Mouse (Mus musculus): ENCODE results near the gene Dbp. TPM values are rescaled to one million over a fixed set of nuclear protein-coding genes. Genes with fewer than 3 reads are reported as not detected.

Gene Dbp
- polyA plus RNA-seq, 1 experiment, result 5.6 TPM

DNA sequence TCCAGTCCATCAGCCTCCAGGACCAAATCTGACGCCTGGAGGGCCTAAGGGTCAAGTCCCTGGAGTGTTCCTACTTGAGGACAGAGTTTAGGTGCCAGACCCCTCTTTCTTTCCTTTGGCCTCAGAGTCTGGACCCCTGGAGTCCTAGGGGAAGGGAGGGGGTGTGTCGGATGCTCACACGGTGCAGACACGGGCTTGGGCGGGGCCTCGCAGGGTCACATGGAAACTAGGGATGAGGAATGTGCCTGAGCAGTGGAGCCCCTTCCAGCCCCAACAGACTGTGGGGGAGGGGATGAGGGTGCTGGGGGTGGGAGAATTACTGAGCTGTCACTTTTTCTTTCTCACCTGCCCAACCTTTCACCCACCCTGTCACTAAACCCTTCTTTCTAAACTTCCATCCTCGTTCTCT, 989 bp downstream of the Dbp start:
- H3K27me3 ChIP-seq (ENCODE audit: control insufficient read depth, insufficient read depth, insufficient read length), result no peaks in the 10 kb centered on the region
- H3ac ChIP-seq (ENCODE audit: control insufficient read depth, insufficient read length, low read depth), result no peak overlapping the region
- peak overlapping the region; percentile 37 for H3K4me3 ChIP-seq (ENCODE audit: insufficient read depth, poor library complexity, severe bottlenecking)
- no peaks in the 10 kb centered on the region for H3K36me3 ChIP-seq (ENCODE audit: control insufficient read depth, insufficient read depth)
- no peaks in the 10 kb centered on the region for H3K79me2 ChIP-seq (ENCODE audit: control insufficient read depth, insufficient read depth)
- TF ChIP-seq CEBPB (IDR thresholded peaks at IDR 0.05; ENCODE audit: low read depth) (no peak), MYOD1 (IDR thresholded peaks at IDR 0.05; ENCODE audit: control insufficient read depth, insufficient read length, low read depth) (no peak), USF1 (IDR thresholded peaks at IDR 0.05; ENCODE audit: low read depth) (no peak), FOSL1 (IDR thresholded peaks at IDR 0.05; ENCODE audit: insufficient read depth, low read length, poor library complexity, severe bottlenecking) (no peak), MYOG (IDR thresholded peaks at IDR 0.05; ENCODE audit: control insufficient read depth, extremely low read depth, insufficient read length) (no peak), MAX (IDR thresholded peaks at IDR 0.05) (no peak), CTCF (IDR thresholded peaks at IDR 0.05; ENCODE audit: control insufficient read depth, insufficient read depth, insufficient read length) (no peak)
- H3K79me3 ChIP-seq (ENCODE audit: low read depth), result no peaks in the 10 kb centered on the region

DNA sequence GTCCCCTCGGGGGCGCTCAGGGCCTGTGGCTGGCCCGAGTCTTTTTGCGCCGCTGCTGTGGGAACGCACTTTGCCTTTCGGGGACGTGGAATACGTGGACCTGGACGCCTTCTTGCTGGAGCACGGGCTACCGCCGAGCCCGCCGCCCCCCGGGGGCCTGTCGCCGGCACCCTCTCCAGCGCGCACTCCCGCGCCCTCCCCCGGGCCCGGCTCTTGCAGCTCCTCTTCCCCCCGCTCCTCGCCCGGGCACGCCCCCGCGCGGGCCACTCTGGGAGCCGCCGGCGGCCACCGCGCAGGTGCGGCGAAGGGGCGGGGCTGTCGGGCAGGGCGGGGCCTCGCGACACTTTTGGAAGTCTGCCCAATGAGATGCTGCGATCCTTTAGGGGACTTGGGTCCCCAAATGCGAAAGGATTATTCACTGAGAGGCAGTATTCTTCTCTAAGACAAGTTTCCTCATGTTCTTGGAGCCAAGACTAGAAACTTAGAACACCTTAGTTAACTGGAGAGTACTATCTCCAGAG, 1.9 kb downstream of the Dbp start:
- Histone ChIP-seq H3K27me3 (ENCODE audit: control insufficient read depth, insufficient read depth, insufficient read length) (no peaks in the 10 kb centered on the region), H3K79me3 (ENCODE audit: low read depth) (no peaks in the 10 kb centered on the region), H3K4me3 (ENCODE audit: insufficient read depth, poor library complexity, severe bottlenecking) (peak overlapping the region; percentile 37), H3ac (ENCODE audit: control insufficient read depth, insufficient read length, low read depth) (peak overlapping the region; percentile 68), H3K36me3 (ENCODE audit: control insufficient read depth, insufficient read depth) (no peaks in the 10 kb centered on the region), H3K79me2 (ENCODE audit: control insufficient read depth, insufficient read depth) (no peaks in the 10 kb centered on the region)
- no peak for TF ChIP-seq MYOD1 (IDR thresholded peaks at IDR 0.05; ENCODE audit: control insufficient read depth, insufficient read length, low read depth)
- TF ChIP-seq FOSL1 (IDR thresholded peaks at IDR 0.05; ENCODE audit: insufficient read depth, low read length, poor library complexity, severe bottlenecking), result no peak
- no peak for TF ChIP-seq USF1 (IDR thresholded peaks at IDR 0.05; ENCODE audit: low read depth)
- TF ChIP-seq MYOG (IDR thresholded peaks at IDR 0.05; ENCODE audit: control insufficient read depth, extremely low read depth, insufficient read length), result no peak
- no peak for TF ChIP-seq CTCF (IDR thresholded peaks at IDR 0.05; ENCODE audit: control insufficient read depth, insufficient read depth, insufficient read length)

DNA sequence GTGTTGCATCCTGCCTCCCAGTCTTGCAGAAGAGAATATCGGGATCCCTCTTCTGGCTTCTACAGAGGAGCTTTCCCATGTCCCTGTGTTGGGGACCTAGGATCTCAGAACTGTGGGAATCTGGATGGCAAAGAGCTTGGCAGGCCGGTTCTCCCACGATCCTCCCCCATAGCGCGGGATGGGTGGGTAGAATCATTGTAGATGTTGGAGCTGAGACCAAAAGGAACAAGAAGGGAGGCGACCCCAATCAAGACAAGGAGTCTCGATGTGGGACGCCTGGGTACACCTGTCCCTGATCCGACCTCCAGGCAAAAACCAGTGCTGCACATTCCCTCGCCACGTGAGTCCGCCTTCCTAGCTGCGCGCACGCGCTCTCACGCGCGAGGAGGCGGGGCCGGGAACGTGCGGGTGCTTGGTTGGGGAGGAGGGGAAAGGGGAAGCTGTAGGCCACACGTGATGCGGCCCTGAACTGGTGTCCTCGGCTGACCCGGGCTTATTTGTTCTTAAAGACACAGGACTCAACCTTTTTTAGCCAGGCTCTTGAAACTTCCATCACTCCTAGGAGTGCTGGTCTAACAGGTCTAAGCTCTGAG, 2.6 kb downstream of the Dbp start:
- H3K4me3 ChIP-seq (ENCODE audit: insufficient read depth, poor library complexity, severe bottlenecking), result no peak overlapping the region
- H3ac ChIP-seq (ENCODE audit: control insufficient read depth, insufficient read length, low read depth), result peak overlapping the region; percentile 31
- no peaks in the 10 kb centered on the region for H3K79me3 ChIP-seq (ENCODE audit: low read depth)
- H3K36me3 ChIP-seq (ENCODE audit: control insufficient read depth, insufficient read depth), result no peaks in the 10 kb centered on the region
- peak; percentile 72 for TF ChIP-seq MAX (IDR thresholded peaks at IDR 0.05)
- TF ChIP-seq USF1 (IDR thresholded peaks at IDR 0.05; ENCODE audit: low read depth), result peak; percentile 87
- TF ChIP-seq FOSL1 (IDR thresholded peaks at IDR 0.05; ENCODE audit: insufficient read depth, low read length, poor library complexity, severe bottlenecking), result no peak
- no peak for TF ChIP-seq CTCF (IDR thresholded peaks at IDR 0.05; ENCODE audit: control insufficient read depth, insufficient read depth, insufficient read length)
- no peak for TF ChIP-seq MYOD1 (IDR thresholded peaks at IDR 0.05; ENCODE audit: control insufficient read depth, insufficient read length, low read depth)
- no peak for TF ChIP-seq CEBPB (IDR thresholded peaks at IDR 0.05; ENCODE audit: low read depth)
- no peak for TF ChIP-seq MYOG (IDR thresholded peaks at IDR 0.05; ENCODE audit: control insufficient read depth, extremely low read depth, insufficient read length)
- H3K79me2 ChIP-seq (ENCODE audit: control insufficient read depth, insufficient read depth), result no peaks in the 10 kb centered on the region
- H3K27me3 ChIP-seq (ENCODE audit: control insufficient read depth, insufficient read depth, insufficient read length), result no peaks in the 10 kb centered on the region

DNA sequence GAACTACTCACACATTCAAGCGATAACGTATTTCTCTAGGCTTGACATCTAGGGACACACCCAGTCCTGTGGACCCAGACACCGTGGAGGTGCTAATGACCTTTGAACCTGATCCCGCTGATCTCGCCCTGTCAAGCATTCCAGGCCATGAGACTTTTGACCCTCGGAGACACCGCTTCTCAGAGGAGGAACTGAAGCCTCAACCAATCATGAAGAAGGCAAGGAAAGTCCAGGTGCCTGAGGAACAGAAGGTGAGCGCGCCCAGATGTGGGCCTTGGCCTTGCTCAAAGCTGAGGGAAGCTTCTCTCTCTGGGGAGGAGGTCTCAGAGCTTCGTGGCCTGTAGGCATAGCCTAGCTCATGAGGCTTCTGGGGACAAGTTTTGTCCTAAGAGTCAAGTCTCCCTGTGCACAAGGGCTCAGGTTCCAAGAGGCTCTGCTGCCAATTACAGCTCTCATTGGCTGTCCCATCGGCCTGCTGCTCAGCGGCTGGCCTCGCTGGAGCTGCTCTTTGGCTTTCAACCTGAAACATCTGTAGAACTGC, 3.4 kb downstream of the Dbp start:
- no peak for TF ChIP-seq FOSL1 (IDR thresholded peaks at IDR 0.05; ENCODE audit: insufficient read depth, low read length, poor library complexity, severe bottlenecking)
- Histone ChIP-seq H3ac (ENCODE audit: control insufficient read depth, insufficient read length, low read depth) (no peak overlapping the region), H3K79me3 (ENCODE audit: low read depth) (no peaks in the 10 kb centered on the region), H3K4me3 (ENCODE audit: insufficient read depth, poor library complexity, severe bottlenecking) (no peak overlapping the region), H3K36me3 (ENCODE audit: control insufficient read depth, insufficient read depth) (no peaks in the 10 kb centered on the region), H3K27me3 (ENCODE audit: control insufficient read depth, insufficient read depth, insufficient read length) (no peaks in the 10 kb centered on the region), H3K79me2 (ENCODE audit: control insufficient read depth, insufficient read depth) (no peaks in the 10 kb centered on the region)

DNA sequence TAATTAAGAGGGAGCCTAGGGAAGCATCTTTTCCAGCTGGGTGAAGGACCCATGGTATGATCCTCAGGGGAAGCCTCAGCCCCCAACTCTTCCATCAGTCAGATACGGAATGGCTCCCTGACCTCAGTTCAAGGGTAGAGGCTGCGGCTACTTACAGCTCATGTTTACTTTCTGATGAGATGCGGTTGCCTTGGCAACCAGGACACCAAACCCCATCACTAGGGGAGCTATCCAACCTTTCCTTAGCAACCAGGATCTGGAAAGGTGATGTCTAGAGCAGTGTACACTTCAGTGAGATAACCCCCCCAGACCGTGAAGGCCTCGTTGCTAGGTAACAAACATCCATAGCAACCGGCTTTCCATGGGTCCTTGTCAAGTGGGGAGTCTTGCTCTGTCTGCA, 4.1 kb downstream of the Dbp start:
- H3K79me2 ChIP-seq (ENCODE audit: control insufficient read depth, insufficient read depth), result peaks cover 3% of the 10 kb centered on the region
- no peak overlapping the region for H3K4me3 ChIP-seq (ENCODE audit: insufficient read depth, poor library complexity, severe bottlenecking)
- H3ac ChIP-seq (ENCODE audit: control insufficient read depth, insufficient read length, low read depth), result no peak overlapping the region
- H3K79me3 ChIP-seq (ENCODE audit: low read depth), result no peaks in the 10 kb centered on the region
- H3K36me3 ChIP-seq (ENCODE audit: control insufficient read depth, insufficient read depth), result no peaks in the 10 kb centered on the region
- no peak for TF ChIP-seq USF1 (IDR thresholded peaks at IDR 0.05; ENCODE audit: low read depth)
- no peak for TF ChIP-seq CTCF (IDR thresholded peaks at IDR 0.05; ENCODE audit: control insufficient read depth, insufficient read depth, insufficient read length)
- no peak for TF ChIP-seq MYOD1 (IDR thresholded peaks at IDR 0.05; ENCODE audit: control insufficient read depth, insufficient read length, low read depth)
- TF ChIP-seq CEBPB (IDR thresholded peaks at IDR 0.05; ENCODE audit: low read depth), result no peak
- no peak for TF ChIP-seq MAX (IDR thresholded peaks at IDR 0.05)
- no peak for TF ChIP-seq MYOG (IDR thresholded peaks at IDR 0.05; ENCODE audit: control insufficient read depth, extremely low read depth, insufficient read length)
- no peak for TF ChIP-seq FOSL1 (IDR thresholded peaks at IDR 0.05; ENCODE audit: insufficient read depth, low read length, poor library complexity, severe bottlenecking)
- no peaks in the 10 kb centered on the region for H3K27me3 ChIP-seq (ENCODE audit: control insufficient read depth, insufficient read depth, insufficient read length)

Measured in C2C12 (cell line).